ENCODE assay signal across 13 mouse cellular contexts in the genomic region with DNA sequence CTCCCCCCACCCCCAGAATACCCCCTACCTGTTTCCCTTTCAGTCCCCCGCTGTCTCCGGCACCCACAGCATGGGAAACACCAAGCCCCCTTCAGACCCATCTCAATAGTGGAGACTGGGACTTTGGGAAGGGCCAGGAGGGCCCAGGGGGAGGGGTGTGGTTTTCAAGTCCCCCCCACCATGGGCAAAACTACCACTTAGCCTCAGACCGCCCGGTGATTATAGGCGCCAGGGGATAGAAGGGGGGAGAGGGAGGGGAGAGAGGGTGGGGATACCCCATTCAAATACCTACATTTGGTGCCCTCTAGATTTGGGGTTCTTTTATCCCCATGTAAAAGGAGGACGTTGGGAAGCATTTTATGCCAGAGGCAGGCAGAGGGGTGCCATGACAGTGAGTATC. TPM values are rescaled to one million over a fixed set of nuclear protein-coding genes. Genes with fewer than 3 reads are reported as not detected.
"Had no signal": no experiment of that assay in that cellular context is flagged by ENCODE, and none has a peak within 500 bp of the region (broad histone marks: within the 10 kb centered on the region; RNA-seq: fewer than 3 reads in every experiment).

Gm40193 (minus strand) TSS at position 101 of the 400 bp plus-strand sequence.

- H3K4me3 ChIP-seq: neural tube, embryonic 13.5 days; neural tube, embryonic 15.5 days; stomach, embryonic 15.5 days had no signal

- H3K27ac ChIP-seq: neural tube, embryonic 13.5 days; neural tube, embryonic 15.5 days; stomach, embryonic 15.5 days; stomach, postnatal 0 days had no signal

- H3K9me3 ChIP-seq: neural tube, embryonic 13.5 days; neural tube, embryonic 15.5 days; stomach, embryonic 15.5 days had no signal

- H3K9ac ChIP-seq: neural tube, embryonic 13.5 days; neural tube, embryonic 15.5 days; stomach, embryonic 15.5 days had no signal

- H3K4me2 ChIP-seq: neural tube, embryonic 13.5 days; neural tube, embryonic 15.5 days; stomach, embryonic 15.5 days had no signal

- H3K27me3 ChIP-seq: neural tube, embryonic 13.5 days; neural tube, embryonic 15.5 days; stomach, embryonic 15.5 days had no signal

- H3K4me1 ChIP-seq: neural tube, embryonic 13.5 days; neural tube, embryonic 15.5 days; stomach, embryonic 15.5 days had no signal

RNA-seq across cellular contexts. Expression of gene Gm40193, which starts in this region (rescaled TPM):
- polyA plus RNA-seq: neural tube, embryonic 13.5 days; neural tube, embryonic 14.5 days; neural tube, embryonic 15.5 days; small intestine, adult 2 months; spleen, adult 2 months; stomach, embryonic 14.5 days; stomach, embryonic 15.5 days; stomach, embryonic 16.5 days; stomach, postnatal 0 days; testis, adult 2 months; thymus, adult 2 months; thymus, postnatal 0 days; urinary bladder, adult 2 months had no signal
